Mouse (Mus musculus): ENCODE data around the gene Pds5b.

DNA sequence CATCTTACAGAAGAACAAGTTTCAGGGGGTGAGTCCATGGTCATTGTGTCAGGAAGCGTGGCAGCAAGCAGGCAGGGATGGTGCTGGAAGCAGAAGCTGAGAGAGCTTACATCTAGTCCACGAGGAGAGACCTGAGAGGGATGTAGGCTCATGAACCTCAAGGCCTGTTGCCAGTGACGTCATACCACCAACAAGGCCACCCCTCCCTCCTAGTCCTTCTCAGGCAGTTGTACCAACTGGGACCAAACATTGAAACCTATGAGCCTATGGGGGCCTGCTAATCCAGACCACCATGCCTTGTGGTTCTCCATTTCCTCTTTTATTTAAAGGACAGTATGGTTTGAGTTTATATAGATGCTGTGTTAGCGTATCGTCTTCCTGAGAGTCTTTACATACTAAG, 143.2 kb downstream of the Pds5b start:
- TF ChIP-seq EP300 (IDR thresholded peaks at IDR 0.05; ENCODE audit: low read depth) = no peak
- no peak for TF ChIP-seq CTCF (IDR thresholded peaks at IDR 0.05; ENCODE audit: low read depth)

Data from liver, postnatal 0 days (tissue).